Mouse (Mus musculus): ENCODE data around the gene Pacsin2.

GRCm38 (mm10) chr15:83445383-83445782, 19.0 kb downstream of the Pacsin2 start:
- TF ChIP-seq CTCF (IDR thresholded peaks at IDR 0.05; ENCODE audit: control insufficient read depth, insufficient read depth, insufficient replicate concordance, low read depth, low read length): no peak
- TF ChIP-seq POLR2A (IDR thresholded peaks at IDR 0.05; ENCODE audit: control insufficient read depth, low read depth, low read length): no peak
